Mouse (Mus musculus): ENCODE results near the gene Sprr1b. TPM values are rescaled to one million over a fixed set of nuclear protein-coding genes. Genes with fewer than 3 reads are reported as not detected.
"Not testable (repeated sequence)": the region's sequence is repeated elsewhere in the genome, so short reads cannot be mapped to it uniquely, and the experiment has no call there.

The Sprr1b gene
- not detected in 2 replicates for polyA plus RNA-seq (2014; fragmentation: Nextera tagmentation; extraction: Ambion mirVana)

GRCm38 (mm10) chr3:92438689-92439088 is at the start of gene Sprr1b:
Sprr1b (minus strand) TSS chr3:92438789.
- Histone ChIP-seq H3K9ac (replicated peaks; ENCODE audit: low read length) (no peak within 1 kb of the TSS), H3K27ac (replicated peaks; ENCODE audit: low read depth, low read length) (no peak within 1 kb of the TSS), H3K36me3 (replicated peaks; ENCODE audit: control insufficient read depth, insufficient read depth, low read depth, low read length) (no peaks in the 10 kb centered on the region), H3K9me3 (replicated peaks; ENCODE audit: control insufficient read depth, low read length) (no peaks in the 10 kb centered on the region), H3K4me1 (ENCODE audit: control insufficient read depth, insufficient read depth, low read length) (no peaks in the 10 kb centered on the region), H3K27me3 (ENCODE audit: control insufficient read depth, insufficient read depth, low read length) (no peaks in the 10 kb centered on the region), H3K4me2 (ENCODE audit: low read depth, low read length) (no peak within 1 kb of the TSS), H3K4me3 (ENCODE audit: low read depth, low read length) (no peak within 1 kb of the TSS)
- no peak for DNase-seq (ENCODE audit: low spot score)
- no peak for ATAC-seq (replicated peaks; ENCODE audit: insufficient number of reproducible peaks, low FRiP score, low TSS enrichment, low read depth)
- WGBS: 94% methylated on average over 3 of the region's 3 CpGs

- Histone ChIP-seq H3K27ac (replicated peaks; ENCODE audit: low read depth, low read length) (no peak overlapping the region), H3K4me2 (ENCODE audit: low read depth, low read length) (no peak overlapping the region), H3K9me3 (replicated peaks; ENCODE audit: control insufficient read depth, low read length) (no peaks in the 10 kb centered on the region), H3K36me3 (replicated peaks; ENCODE audit: control insufficient read depth, insufficient read depth, low read depth, low read length) (no peaks in the 10 kb centered on the region), H3K4me1 (ENCODE audit: control insufficient read depth, insufficient read depth, low read length) (no peaks in the 10 kb centered on the region), H3K4me3 (ENCODE audit: low read depth, low read length) (no peak overlapping the region), H3K9ac (replicated peaks; ENCODE audit: low read length) (no peak overlapping the region), H3K27me3 (ENCODE audit: control insufficient read depth, insufficient read depth, low read length) (no peaks in the 10 kb centered on the region)
- ATAC-seq (replicated peaks; ENCODE audit: insufficient number of reproducible peaks, low FRiP score, low TSS enrichment, low read depth) (no peak), DNase-seq (ENCODE audit: low spot score) (no peak)
- 55% methylated on average over 1 of the region's 1 CpGs for WGBS
Measured at GRCm38 (mm10) chr3:92486307-92486706, 47.7 kb upstream of the Sprr1b start.

GRCm38 (mm10) chr3:92485863-92486262 is 47.3 kb upstream of the Sprr1b start, which contains the start of gene Sprr1a:
Sprr1a (minus strand) TSS chr3:92485895.
- Histone ChIP-seq H3K9ac (replicated peaks; ENCODE audit: low read length) (no peak within 1 kb of the TSS), H3K4me1 (ENCODE audit: control insufficient read depth, insufficient read depth, low read length) (no peaks in the 10 kb centered on the region), H3K4me2 (ENCODE audit: low read depth, low read length) (no peak within 1 kb of the TSS), H3K4me3 (ENCODE audit: low read depth, low read length) (no peak within 1 kb of the TSS), H3K36me3 (replicated peaks; ENCODE audit: control insufficient read depth, insufficient read depth, low read depth, low read length) (no peaks in the 10 kb centered on the region), H3K27me3 (ENCODE audit: control insufficient read depth, insufficient read depth, low read length) (no peaks in the 10 kb centered on the region), H3K27ac (replicated peaks; ENCODE audit: low read depth, low read length) (no peak within 1 kb of the TSS), H3K9me3 (replicated peaks; ENCODE audit: control insufficient read depth, low read length) (no peaks in the 10 kb centered on the region)
- no peak for DNase-seq (ENCODE audit: low spot score)
- ATAC-seq (replicated peaks; ENCODE audit: insufficient number of reproducible peaks, low FRiP score, low TSS enrichment, low read depth): no peak

GRCm38 (mm10) chr3:92481249-92481648 is 42.7 kb upstream of the Sprr1b start:
- not testable (repeated sequence) for ATAC-seq (replicated peaks; ENCODE audit: insufficient number of reproducible peaks, low FRiP score, low TSS enrichment, low read depth); H3K27me3 ChIP-seq (ENCODE audit: control insufficient read depth, insufficient read depth, low read length); H3K4me2 ChIP-seq (ENCODE audit: low read depth, low read length); H3K4me1 ChIP-seq (ENCODE audit: control insufficient read depth, insufficient read depth, low read length); H3K4me3 ChIP-seq (ENCODE audit: low read depth, low read length); H3K27ac ChIP-seq (replicated peaks; ENCODE audit: low read depth, low read length); H3K9me3 ChIP-seq (replicated peaks; ENCODE audit: control insufficient read depth, low read length); H3K9ac ChIP-seq (replicated peaks; ENCODE audit: low read length); H3K36me3 ChIP-seq (replicated peaks; ENCODE audit: control insufficient read depth, insufficient read depth, low read depth, low read length)
- DNase-seq (ENCODE audit: low spot score): peak; percentile 17

GRCm38 (mm10) chr3:92470111-92470510 is 31.5 kb upstream of the Sprr1b start:
- no peaks in the 10 kb centered on the region for H3K4me1 ChIP-seq (ENCODE audit: control insufficient read depth, insufficient read depth, low read length)
- no peak overlapping the region for H3K27ac ChIP-seq (replicated peaks; ENCODE audit: low read depth, low read length)
- H3K27me3 ChIP-seq (ENCODE audit: control insufficient read depth, insufficient read depth, low read length): no peaks in the 10 kb centered on the region
- DNase-seq (ENCODE audit: low spot score) (no peak), ATAC-seq (replicated peaks; ENCODE audit: insufficient number of reproducible peaks, low FRiP score, low TSS enrichment, low read depth) (no peak)
- H3K36me3 ChIP-seq (replicated peaks; ENCODE audit: control insufficient read depth, insufficient read depth, low read depth, low read length): no peaks in the 10 kb centered on the region
- H3K4me3 ChIP-seq (ENCODE audit: low read depth, low read length): no peak overlapping the region
- no peaks in the 10 kb centered on the region for H3K9me3 ChIP-seq (replicated peaks; ENCODE audit: control insufficient read depth, low read length)
- no peak overlapping the region for H3K9ac ChIP-seq (replicated peaks; ENCODE audit: low read length)
- H3K4me2 ChIP-seq (ENCODE audit: low read depth, low read length): no peak overlapping the region
- WGBS: 84% methylated on average over 2 of the region's 2 CpGs

GRCm38 (mm10) chr3:92467424-92467823 is 28.8 kb upstream of the Sprr1b start:
- H3K27ac ChIP-seq (replicated peaks; ENCODE audit: low read depth, low read length): no peak overlapping the region
- no peaks in the 10 kb centered on the region for H3K36me3 ChIP-seq (replicated peaks; ENCODE audit: control insufficient read depth, insufficient read depth, low read depth, low read length)
- H3K4me3 ChIP-seq (ENCODE audit: low read depth, low read length): no peak overlapping the region
- no peaks in the 10 kb centered on the region for H3K4me1 ChIP-seq (ENCODE audit: control insufficient read depth, insufficient read depth, low read length)
- H3K27me3 ChIP-seq (ENCODE audit: control insufficient read depth, insufficient read depth, low read length): no peaks in the 10 kb centered on the region
- H3K9me3 ChIP-seq (replicated peaks; ENCODE audit: control insufficient read depth, low read length): no peaks in the 10 kb centered on the region
- no peak overlapping the region for H3K4me2 ChIP-seq (ENCODE audit: low read depth, low read length)
- H3K9ac ChIP-seq (replicated peaks; ENCODE audit: low read length): no peak overlapping the region
- DNase-seq (ENCODE audit: low spot score) (no peak), ATAC-seq (replicated peaks; ENCODE audit: insufficient number of reproducible peaks, low FRiP score, low TSS enrichment, low read depth) (no peak)

GRCm38 (mm10) chr3:92466576-92466975 is 28.0 kb upstream of the Sprr1b start:
- H3K27ac ChIP-seq (replicated peaks; ENCODE audit: low read depth, low read length): no peak overlapping the region
- no peaks in the 10 kb centered on the region for H3K9me3 ChIP-seq (replicated peaks; ENCODE audit: control insufficient read depth, low read length)
- no peak overlapping the region for H3K4me2 ChIP-seq (ENCODE audit: low read depth, low read length)
- no peaks in the 10 kb centered on the region for H3K27me3 ChIP-seq (ENCODE audit: control insufficient read depth, insufficient read depth, low read length)
- H3K9ac ChIP-seq (replicated peaks; ENCODE audit: low read length): no peak overlapping the region
- DNase-seq (ENCODE audit: low spot score) (no peak), ATAC-seq (replicated peaks; ENCODE audit: insufficient number of reproducible peaks, low FRiP score, low TSS enrichment, low read depth) (no peak)
- no peaks in the 10 kb centered on the region for H3K4me1 ChIP-seq (ENCODE audit: control insufficient read depth, insufficient read depth, low read length)
- WGBS: 78% methylated on average over 1 of the region's 1 CpGs
- no peak overlapping the region for H3K4me3 ChIP-seq (ENCODE audit: low read depth, low read length)
- H3K36me3 ChIP-seq (replicated peaks; ENCODE audit: control insufficient read depth, insufficient read depth, low read depth, low read length): no peaks in the 10 kb centered on the region

GRCm38 (mm10) chr3:92458620-92459019 is 20.0 kb upstream of the Sprr1b start, which contains the start of gene Sprr3:
Sprr3 (minus strand) TSS chr3:92458720.
- Histone ChIP-seq H3K9ac (replicated peaks; ENCODE audit: low read length) (no peak within 1 kb of the TSS), H3K27ac (replicated peaks; ENCODE audit: low read depth, low read length) (no peak within 1 kb of the TSS), H3K9me3 (replicated peaks; ENCODE audit: control insufficient read depth, low read length) (no peaks in the 10 kb centered on the region), H3K27me3 (ENCODE audit: control insufficient read depth, insufficient read depth, low read length) (no peaks in the 10 kb centered on the region), H3K4me2 (ENCODE audit: low read depth, low read length) (no peak within 1 kb of the TSS), H3K4me3 (ENCODE audit: low read depth, low read length) (no peak within 1 kb of the TSS), H3K36me3 (replicated peaks; ENCODE audit: control insufficient read depth, insufficient read depth, low read depth, low read length) (no peaks in the 10 kb centered on the region), H3K4me1 (ENCODE audit: control insufficient read depth, insufficient read depth, low read length) (no peaks in the 10 kb centered on the region)
- WGBS: 61% methylated on average over 2 of the region's 2 CpGs
- ATAC-seq (replicated peaks; ENCODE audit: insufficient number of reproducible peaks, low FRiP score, low TSS enrichment, low read depth) (no peak), DNase-seq (ENCODE audit: low spot score) (no peak)
